Mouse (Mus musculus): ENCODE measurements around the gene Fmo5. TPM values are rescaled to one million over a fixed set of nuclear protein-coding genes. Genes with fewer than 3 reads are reported as not detected.

The Fmo5 gene
- 0.57 and 0.69 TPM in 2 replicates for polyA plus RNA-seq (2015; fragmentation: Nextera tagmentation; extraction: Ambion mirVana)

DNA sequence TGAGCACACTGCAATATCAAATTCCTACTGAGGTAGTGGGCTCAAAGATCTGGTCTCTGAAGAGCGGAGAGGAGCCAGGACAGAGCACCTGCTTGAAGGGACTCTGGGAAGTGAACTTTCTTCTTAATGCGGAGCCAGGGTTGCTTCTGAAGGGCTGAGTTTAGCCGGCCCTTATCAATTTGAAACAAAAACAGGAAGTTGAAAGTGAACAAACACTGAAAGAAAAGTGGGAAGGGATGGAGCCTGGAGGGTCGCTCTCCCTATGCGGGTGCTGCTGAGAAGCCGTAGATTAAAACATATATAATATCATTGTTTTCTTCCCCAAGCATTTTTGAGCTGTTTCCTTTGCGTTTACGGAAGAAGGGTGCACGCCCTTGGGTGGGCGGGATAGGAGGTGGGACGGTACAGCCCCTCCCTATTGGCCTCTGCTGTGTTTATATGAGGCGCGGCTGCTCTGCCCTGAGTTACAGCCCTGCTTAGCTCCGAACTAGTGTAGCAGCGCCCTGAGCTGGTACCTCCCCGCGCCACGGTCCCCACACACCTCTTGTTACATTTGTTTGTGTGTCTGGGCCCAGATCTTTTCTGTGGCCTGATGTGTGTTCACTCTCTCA, at the start of gene Fmo5:
TSS of gene Fmo5 (plus strand) at position 414 of the 611 bp plus-strand sequence.
- Histone ChIP-seq H3K9ac (peak within 1 kb of the TSS; percentile 20; the same call in 1 of the 2 replicates), H3K36me3 (no peaks in the 10 kb centered on the region), H3K4me3 (peak within 1 kb of the TSS; percentile 27), H3K9me3 (no peaks in the 10 kb centered on the region), H3K4me1 (replicated peaks) (0 out of 2 replicates have a peak, but pooled peaks cover 3% of the 10 kb centered on the region), H3K27me3 (0 out of 2 replicates have a peak, but pooled peaks cover 4% of the 10 kb centered on the region), H3K27ac (no peak within 1 kb of the TSS), H3K4me2 (peak within 1 kb of the TSS; percentile 47)
- WGBS, result 7% methylated on average over 18 of the region's 18 CpGs
- no peak for ATAC-seq (ENCODE audit: low FRiP score)

DNA sequence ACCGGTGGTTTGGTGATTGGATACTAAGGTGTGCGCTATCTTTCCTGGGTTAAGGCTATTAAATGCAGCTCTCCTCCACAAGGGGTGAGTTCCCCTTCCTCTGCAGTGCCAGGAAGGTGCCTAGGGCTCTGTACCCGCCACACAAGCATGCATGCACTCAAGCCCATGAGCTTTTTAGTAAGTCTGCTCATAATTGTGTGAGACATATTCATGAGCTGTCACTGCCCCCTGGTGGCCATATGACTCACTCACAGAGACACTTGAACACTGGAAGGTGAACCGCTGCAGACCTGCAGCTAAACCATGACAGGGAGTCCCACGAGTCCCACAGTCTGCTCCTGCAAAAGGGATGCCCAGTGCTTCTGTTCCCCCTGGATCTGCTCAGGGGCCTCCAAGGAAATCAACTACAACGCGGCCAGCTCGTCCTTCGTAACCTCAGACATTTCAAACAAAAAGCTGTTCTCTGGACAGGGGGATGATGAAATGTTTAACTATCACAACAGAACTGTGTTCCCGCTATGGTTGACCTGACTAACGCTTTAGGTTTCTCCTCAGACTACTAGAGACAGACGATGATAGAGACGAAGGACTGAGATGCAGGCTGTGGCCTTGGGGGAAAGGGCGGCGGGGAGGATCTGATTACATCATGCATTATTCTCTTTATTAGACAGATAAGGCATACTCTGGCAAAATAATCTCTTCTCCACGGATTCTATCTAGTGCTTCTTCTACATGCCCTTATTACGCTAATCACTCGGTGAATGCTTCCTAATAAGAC, 43.0 kb upstream of the Fmo5 start:
- H3K4me1 ChIP-seq (replicated peaks), result peaks cover 12% of the 10 kb centered on the region
- no peaks in the 10 kb centered on the region for H3K9me3 ChIP-seq
- peak overlapping the region; percentile 29; the same call in 1 of the 2 replicates for H3K9ac ChIP-seq
- peak overlapping the region; percentile 37 for H3K4me2 ChIP-seq
- peak overlapping the region; percentile 41; the same call in 1 of the 2 replicates for H3K27ac ChIP-seq
- no peaks in the 10 kb centered on the region for H3K27me3 ChIP-seq
- no peak overlapping the region; the same call in 1 of the 2 replicates for H3K4me3 ChIP-seq
- 50% methylated on average over 18 of the region's 18 CpGs for WGBS
- peak; percentile 89 for ATAC-seq (ENCODE audit: low FRiP score)
- H3K36me3 ChIP-seq, result peaks cover 11% of the 10 kb centered on the region

DNA sequence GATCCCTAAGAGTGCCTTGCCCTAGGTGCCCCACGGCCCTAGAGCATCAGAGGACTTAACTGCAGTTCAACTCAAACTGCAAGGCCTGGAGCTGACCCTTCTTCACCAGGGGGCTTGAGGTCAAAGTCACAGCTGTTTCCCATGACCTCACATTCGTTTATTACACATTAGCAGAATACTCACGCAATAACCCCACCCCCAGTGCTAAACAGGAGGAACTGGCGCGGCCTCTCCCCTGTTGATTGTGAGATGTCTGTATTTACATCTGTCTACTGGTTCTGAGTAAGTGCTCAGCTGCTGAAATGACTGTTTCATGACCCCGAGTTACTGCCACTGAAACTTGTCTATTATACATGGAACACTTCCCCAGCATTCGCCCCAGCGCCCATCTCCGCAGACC, 40.9 kb upstream of the Fmo5 start:
- H3K4me2 ChIP-seq, result no peak overlapping the region
- no peaks in the 10 kb centered on the region for H3K36me3 ChIP-seq
- no peak for ATAC-seq (ENCODE audit: low FRiP score)
- H3K4me1 ChIP-seq (replicated peaks), result peaks cover 12% of the 10 kb centered on the region
- H3K9ac ChIP-seq, result no peak overlapping the region
- no peaks in the 10 kb centered on the region for H3K27me3 ChIP-seq
- 81% methylated on average over 9 of the region's 9 CpGs for WGBS
- no peaks in the 10 kb centered on the region for H3K9me3 ChIP-seq
- H3K27ac ChIP-seq, result no peak overlapping the region
- no peak overlapping the region for H3K4me3 ChIP-seq

DNA sequence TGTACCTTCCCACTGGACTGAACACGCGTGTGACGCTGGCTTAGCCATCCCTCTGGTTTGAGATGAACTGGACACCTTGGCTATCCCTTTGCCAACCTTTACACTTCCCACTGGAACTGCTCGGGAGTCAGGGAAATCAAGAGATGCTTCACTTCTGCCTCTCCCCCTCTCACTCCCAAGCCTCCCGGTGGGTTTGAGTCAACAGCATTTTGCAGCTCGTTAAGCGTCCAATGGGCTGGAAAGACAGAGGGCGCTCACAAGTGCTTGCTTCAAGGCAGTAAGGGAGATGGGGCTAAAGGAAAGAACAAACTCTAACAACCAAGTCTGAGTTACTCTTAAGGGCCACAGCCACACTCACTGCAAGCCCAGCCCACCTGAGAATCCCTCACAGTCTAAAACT, 37.9 kb upstream of the Fmo5 start:
- H3K4me1 ChIP-seq (replicated peaks), result peaks cover 5% of the 10 kb centered on the region
- 63% methylated on average over 8 of the region's 8 CpGs for WGBS
- H3K9ac ChIP-seq, result no peak overlapping the region
- no peak overlapping the region for H3K27ac ChIP-seq
- H3K4me2 ChIP-seq, result no peak overlapping the region
- H3K4me3 ChIP-seq, result no peak overlapping the region
- no peaks in the 10 kb centered on the region for H3K36me3 ChIP-seq
- no peaks in the 10 kb centered on the region for H3K27me3 ChIP-seq
- no peak for ATAC-seq (ENCODE audit: low FRiP score)
- no peaks in the 10 kb centered on the region for H3K9me3 ChIP-seq

DNA sequence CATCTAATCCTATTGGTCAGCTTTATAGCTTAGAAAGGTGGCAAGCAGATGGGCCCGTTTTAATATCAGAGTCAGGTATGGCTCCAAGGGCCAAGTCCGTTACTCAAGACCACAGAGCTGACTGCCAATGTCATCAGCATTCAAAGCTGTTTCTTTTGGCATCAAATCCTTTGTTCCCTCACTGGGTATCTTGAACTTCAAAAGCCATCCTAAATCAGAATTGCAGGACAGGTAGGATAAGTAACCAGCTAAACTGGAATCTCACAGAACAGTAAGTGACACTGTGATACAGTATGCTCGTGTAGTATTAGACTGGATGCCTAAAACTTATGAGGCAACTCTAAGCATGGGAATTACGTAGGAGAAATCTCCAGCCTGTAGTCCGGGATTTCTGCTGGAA, 35.5 kb upstream of the Fmo5 start:
- no peak for ATAC-seq (ENCODE audit: low FRiP score)
- Histone ChIP-seq H3K27me3 (no peaks in the 10 kb centered on the region), H3K36me3 (no peaks in the 10 kb centered on the region), H3K4me3 (no peak overlapping the region), H3K9ac (no peak overlapping the region), H3K4me2 (no peak overlapping the region), H3K4me1 (replicated peaks) (no peaks in the 10 kb centered on the region), H3K9me3 (no peaks in the 10 kb centered on the region), H3K27ac (no peak overlapping the region)
- WGBS, result 92% methylated on average over 5 of the region's 5 CpGs

DNA sequence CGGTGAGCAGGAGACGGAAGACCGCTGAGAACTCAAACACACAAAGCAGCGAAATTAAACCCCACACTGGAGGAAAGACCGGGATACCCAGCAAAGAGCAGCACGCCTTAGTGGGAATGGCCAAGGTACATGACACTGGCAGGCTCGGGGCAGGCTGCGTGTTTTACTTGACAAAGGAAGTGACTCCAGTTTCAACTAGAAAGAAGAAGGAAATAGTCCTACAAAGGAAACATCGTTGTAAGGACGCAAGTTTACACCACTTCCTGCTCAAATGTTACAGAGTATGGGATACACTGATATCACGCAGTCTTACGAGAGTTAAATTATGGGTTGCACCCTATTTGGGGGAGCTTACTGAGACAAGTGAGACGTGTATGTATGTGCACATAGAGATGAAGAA, 34.5 kb upstream of the Fmo5 start:
- Histone ChIP-seq H3K9me3 (no peaks in the 10 kb centered on the region), H3K4me3 (no peak overlapping the region), H3K36me3 (no peaks in the 10 kb centered on the region), H3K4me2 (no peak overlapping the region), H3K27ac (no peak overlapping the region), H3K9ac (no peak overlapping the region), H3K27me3 (no peaks in the 10 kb centered on the region), H3K4me1 (replicated peaks) (no peaks in the 10 kb centered on the region)
- no peak for ATAC-seq (ENCODE audit: low FRiP score)
- 94% methylated on average over 13 of the region's 13 CpGs for WGBS

DNA sequence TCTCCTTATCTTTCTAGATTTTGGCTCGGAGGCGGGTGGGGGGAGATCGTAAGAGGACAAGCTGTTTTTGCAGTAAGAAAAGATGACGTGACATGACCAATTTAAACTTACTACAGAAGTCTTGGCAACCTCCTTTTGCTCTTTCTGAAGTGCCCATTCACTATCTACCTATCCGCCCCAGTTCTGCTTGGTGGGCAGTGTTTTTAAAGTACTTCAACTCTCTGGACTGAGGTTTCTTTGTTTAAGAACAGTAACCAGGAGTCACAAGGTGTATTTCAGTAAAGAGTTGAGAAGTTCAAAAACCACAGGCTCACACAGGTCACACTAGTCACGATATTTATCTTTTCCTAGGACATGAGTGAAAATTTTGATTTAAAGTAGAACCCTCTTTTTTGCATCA, 33.5 kb upstream of the Fmo5 start:
- 94% methylated on average over 6 of the region's 6 CpGs for WGBS
- no peak for ATAC-seq (ENCODE audit: low FRiP score)
- no peak overlapping the region for H3K27ac ChIP-seq
- no peaks in the 10 kb centered on the region for H3K4me1 ChIP-seq (replicated peaks)
- no peak overlapping the region for H3K4me3 ChIP-seq
- no peaks in the 10 kb centered on the region for H3K27me3 ChIP-seq
- H3K36me3 ChIP-seq, result 0 out of 2 replicates have a peak, but pooled peaks cover 5% of the 10 kb centered on the region
- H3K9ac ChIP-seq, result no peak overlapping the region
- no peaks in the 10 kb centered on the region for H3K9me3 ChIP-seq
- no peak overlapping the region for H3K4me2 ChIP-seq

DNA sequence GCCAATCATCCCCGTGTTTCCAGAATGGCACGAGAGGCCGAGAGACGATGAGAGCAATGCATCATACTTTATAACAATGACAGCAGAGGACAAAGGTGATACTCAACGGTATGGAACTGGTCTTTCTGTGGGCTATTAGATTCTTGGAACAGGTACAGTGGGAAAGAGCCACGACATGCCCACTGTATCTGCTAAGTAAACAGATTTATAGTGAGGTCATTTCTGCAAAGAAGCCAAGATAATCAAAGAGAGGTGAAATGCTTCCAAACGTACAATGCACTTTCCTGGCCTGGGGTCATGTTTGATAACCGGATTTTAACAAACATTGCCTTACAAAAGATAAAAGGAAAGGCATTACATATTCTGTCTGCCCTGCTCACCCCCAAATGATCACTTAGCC, 31.8 kb upstream of the Fmo5 start:
- Histone ChIP-seq H3K4me2 (no peak overlapping the region), H3K4me3 (no peak overlapping the region), H3K9me3 (no peaks in the 10 kb centered on the region), H3K4me1 (replicated peaks) (no peaks in the 10 kb centered on the region), H3K9ac (no peak overlapping the region), H3K27me3 (no peaks in the 10 kb centered on the region), H3K36me3 (0 out of 2 replicates have a peak, but pooled peaks cover 8% of the 10 kb centered on the region), H3K27ac (no peak overlapping the region)
- 79% methylated on average over 8 of the region's 8 CpGs for WGBS
- ATAC-seq (ENCODE audit: low FRiP score), result no peak

DNA sequence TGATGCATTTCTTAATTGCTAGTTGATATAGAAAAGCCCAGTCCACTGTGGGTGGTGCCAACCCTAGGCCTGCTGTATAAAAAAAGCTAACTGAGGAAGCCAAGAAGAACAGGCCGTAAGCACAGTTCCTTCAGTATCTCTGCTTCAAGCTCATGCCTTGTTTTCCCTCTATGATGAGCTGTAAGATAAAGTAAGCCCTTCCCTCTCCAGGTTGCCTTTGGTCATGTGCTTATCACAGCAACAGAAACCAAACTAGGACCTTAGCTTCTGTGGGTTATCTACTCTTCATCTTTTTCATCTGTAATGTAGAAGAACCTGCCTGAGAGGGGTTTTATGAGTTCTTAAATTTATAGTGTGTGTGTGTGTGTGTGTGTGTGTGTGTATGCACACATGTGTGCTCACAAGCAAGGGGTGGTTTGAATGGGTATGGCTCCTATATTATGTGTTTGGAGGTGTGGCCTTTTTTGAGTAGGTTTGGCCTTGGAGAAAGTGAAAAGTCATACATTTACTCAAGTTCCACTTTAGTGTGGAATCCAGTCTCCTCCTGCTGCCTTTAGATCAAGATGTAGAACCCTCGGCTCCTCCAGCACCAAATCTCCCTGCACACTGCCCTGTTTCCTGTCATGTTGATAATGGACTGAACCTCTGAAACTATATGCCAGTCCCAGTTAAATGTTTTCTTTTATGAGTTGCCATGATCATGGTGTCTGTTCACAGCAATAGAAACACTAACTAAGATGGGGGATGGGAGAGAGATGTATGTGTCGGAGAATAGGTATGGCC, 28.4 kb upstream of the Fmo5 start:
- H3K27me3 ChIP-seq, result no peaks in the 10 kb centered on the region
- WGBS, result over 99% methylated on average over 3 of the region's 3 CpGs
- 0 out of 2 replicates have a peak, but pooled peaks cover 8% of the 10 kb centered on the region for H3K36me3 ChIP-seq
- H3K9me3 ChIP-seq, result no peaks in the 10 kb centered on the region
- H3K4me2 ChIP-seq, result no peak overlapping the region
- no peak overlapping the region for H3K4me3 ChIP-seq
- H3K9ac ChIP-seq, result no peak overlapping the region
- H3K27ac ChIP-seq, result no peak overlapping the region
- no peak for ATAC-seq (ENCODE audit: low FRiP score)
- no peaks in the 10 kb centered on the region for H3K4me1 ChIP-seq (replicated peaks)

DNA sequence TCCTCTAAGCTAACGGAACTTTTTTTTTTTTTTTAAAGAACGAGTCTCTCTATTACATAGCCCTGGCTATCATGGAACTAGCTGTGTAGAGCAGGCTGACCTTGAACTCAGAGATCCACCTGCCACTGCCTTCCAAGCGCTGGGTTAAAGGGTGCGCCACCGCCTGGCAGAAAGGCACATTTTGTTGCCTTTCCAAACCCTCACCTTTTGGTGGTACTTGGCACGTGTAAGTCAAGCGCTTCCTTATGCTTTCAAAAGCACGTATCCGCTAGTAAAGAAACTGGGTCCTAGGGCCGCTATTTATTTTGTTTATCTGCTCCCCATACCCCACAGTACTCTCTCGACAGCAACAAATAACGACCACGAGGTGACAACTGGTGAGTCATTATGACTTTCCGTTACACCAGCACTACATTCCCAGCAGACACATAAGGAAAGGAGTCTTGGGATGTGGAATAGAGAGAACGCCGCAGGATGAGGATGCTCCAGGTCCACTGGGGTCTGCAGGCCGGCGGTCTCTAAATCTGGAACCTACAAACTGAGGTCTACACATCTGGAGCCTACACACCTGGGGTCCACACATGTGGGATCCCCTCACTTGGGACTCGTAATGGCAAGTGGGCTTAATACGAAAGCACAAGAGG, 19.3 kb upstream of the Fmo5 start:
- Histone ChIP-seq H3K9me3 (no peaks in the 10 kb centered on the region), H3K4me2 (peak overlapping the region; percentile 56), H3K4me3 (peak overlapping the region; percentile 76), H3K27me3 (no peaks in the 10 kb centered on the region), H3K9ac (peak overlapping the region; percentile 81), H3K27ac (peak overlapping the region; percentile 88), H3K4me1 (replicated peaks) (peaks cover 6% of the 10 kb centered on the region), H3K36me3 (no peaks in the 10 kb centered on the region)
- 7% methylated on average over 20 of the region's 20 CpGs for WGBS
- peak; percentile 18; the same call in 1 of the 2 replicates for ATAC-seq (ENCODE audit: low FRiP score)

DNA sequence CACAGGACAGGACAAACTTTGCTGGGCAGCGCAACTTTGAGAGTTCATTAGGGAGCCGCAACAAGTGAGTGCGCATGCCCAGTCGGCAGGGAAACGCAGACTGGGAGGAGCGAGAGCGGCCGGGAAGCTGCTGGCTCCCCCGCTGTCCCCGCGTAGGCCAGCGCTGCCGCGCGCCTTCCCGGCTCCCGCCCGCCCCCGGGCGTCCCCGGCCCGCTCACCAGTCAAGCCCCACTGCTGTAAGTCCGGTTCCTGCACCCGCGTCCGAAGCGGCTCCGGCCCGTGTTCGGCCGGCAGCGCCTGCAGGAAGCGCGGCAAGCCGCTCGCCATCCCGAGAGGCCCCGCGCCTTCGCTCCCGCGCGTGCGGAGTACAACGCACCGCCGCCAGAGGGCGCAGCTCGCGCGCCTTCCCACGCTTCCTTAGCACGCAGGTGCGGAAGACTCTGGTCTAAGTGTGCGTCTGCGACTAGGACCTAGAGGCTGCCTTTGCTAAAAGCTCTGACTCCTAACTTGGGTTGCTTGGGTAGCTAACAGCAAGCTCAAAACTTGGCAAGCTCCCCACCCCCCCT, 18.7 kb upstream of the Fmo5 start, which contains the start of gene Chd1l:
TSS of gene Chd1l (minus strand) at position 359 of the 566 bp plus-strand sequence.
- Histone ChIP-seq H3K4me3 (peak within 1 kb of the TSS; percentile 76), H3K4me2 (peak within 1 kb of the TSS; percentile 56), H3K27me3 (no peaks in the 10 kb centered on the region), H3K9me3 (no peaks in the 10 kb centered on the region), H3K9ac (peak within 1 kb of the TSS; percentile 81), H3K36me3 (no peaks in the 10 kb centered on the region), H3K27ac (peak within 1 kb of the TSS; percentile 88), H3K4me1 (replicated peaks) (peaks cover 6% of the 10 kb centered on the region)
- ATAC-seq (ENCODE audit: low FRiP score), result peak; percentile 96
- WGBS, result under 1% methylated on average over 52 of the region's 56 CpGs

Measured in hindbrain, embryonic 13.5 days (tissue).